Mouse (Mus musculus) testis, postnatal 14 days (tissue): ENCODE data around the gene Kcnk5.

Source experiments
- DNase-seq: peaks from one replicate; pipeline ENCODE4 v3.0.0; 2021; ENCODE audit warnings: low spot score

Gene Kcnk5

GRCm38 (mm10) chr14:20113964-20114363 lies 67.6 kb downstream of the Kcnk5 start:
- DNase-seq: peak; percentile 75

- no peak for DNase-seq
Observed at GRCm38 (mm10) chr14:20113189-20113961, 68.2 kb downstream of the Kcnk5 start.

- no peak for DNase-seq
Observed at GRCm38 (mm10) chr14:20112218-20112617, 69.4 kb downstream of the Kcnk5 start.

- DNase-seq: no peak
Observed at GRCm38 (mm10) chr14:20110945-20111344, 70.7 kb downstream of the Kcnk5 start.

DNA sequence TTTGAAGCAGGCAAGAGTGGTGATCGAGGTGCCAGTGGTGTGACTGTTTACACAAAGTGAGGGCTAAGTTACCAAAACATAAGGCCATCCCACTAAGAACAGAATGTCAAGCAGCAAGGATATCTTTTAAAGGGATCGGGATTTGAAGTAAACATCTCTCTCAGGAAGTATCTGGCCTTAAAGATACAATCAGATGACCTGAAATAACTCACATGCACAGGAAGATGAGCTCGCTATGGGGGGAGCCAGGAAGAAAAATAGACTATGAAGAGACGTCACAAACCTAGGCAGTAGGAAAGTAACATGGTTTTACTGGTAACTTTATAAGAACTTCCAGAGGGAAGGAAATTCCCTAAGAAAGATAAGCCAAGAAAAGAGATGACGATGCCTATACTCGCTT lies 75.3 kb downstream of the Kcnk5 start:
- no peak for DNase-seq

DNA sequence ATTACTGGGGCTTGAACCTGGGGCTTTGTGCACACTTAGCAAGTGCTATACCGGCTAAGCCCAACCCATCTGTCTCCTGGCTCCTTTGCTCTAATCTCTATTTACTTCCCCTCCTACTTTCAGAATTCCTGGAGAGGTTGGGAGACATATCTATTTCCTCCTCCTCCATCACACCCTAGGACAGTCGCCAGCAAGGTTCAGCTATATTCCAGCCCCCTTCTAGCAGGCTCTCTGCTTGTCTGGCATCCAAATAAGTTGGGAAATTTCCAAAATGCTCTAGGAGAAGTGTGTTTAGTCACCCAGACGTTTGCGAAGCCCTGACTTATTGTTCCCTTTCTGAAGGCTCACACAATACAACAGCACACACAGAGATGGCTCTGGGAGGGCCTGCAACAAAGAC lies 78.4 kb downstream of the Kcnk5 start:
- DNase-seq: no peak

DNA sequence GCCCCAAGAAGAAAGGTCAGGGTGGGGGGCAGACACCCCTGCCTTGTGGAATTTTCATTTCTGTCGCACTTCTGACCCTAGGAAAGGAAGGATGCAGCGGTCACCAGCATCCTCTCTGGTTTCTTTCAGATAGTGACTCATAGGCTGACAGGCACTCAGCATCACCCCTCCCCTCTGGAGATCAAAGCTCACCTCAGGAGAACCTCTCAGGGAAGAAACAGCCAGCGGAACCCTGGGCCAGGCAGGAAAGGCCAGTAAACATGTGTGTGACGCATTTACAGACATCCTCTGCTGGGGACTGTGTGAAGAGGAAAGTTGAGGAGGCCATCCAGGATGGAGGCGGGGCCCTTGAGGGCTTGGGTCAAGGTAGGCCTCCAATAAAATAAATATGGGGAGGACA lies 83.5 kb downstream of the Kcnk5 start:
- DNase-seq: no peak

DNA sequence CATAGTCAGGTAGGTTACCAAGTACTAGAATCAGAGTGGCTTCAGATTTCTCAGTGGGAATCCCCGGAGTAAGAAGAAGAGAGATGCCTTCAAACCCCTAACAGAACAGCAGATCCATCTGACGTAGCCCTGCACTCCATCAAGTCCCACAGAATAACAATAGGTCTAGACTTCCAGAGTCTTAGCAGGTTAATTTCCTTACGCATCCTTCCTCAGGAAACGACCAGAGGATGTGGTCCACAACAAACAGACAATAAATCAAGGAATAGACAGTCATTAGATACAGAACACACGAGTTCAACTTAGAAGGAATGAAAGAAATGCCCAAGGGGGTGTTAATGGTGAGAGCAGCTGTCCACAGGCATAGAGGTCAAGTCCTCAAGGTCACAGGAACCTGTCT lies 86.7 kb downstream of the Kcnk5 start:
- DNase-seq: no peak

DNA sequence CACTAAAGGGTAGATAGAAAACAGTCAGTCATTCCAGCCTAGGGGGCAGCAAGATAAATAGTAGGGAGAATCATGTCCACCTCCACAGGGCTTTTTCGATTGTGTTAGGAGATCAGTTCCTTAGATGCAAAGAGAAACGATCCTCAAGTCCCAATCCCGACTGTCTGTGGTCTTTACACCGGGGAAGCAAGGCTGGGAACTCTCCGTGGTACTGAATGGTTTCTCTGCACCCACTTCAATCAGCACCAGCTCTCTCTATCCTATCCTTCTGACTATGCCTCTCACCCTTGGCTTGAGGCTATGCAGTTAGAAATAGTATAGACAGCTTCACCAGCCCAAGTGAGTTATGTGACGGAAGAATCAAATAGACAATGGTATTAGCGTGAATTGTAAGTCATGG lies 88.1 kb downstream of the Kcnk5 start:
- no peak for DNase-seq
